Mouse (Mus musculus) NIH3T3 (cell line): ENCODE results near the gene Emc7.
A peak's percentile ranks its signal among the peaks of the same experiment; 100 is the strongest.

Experiments used
- DNase-seq: peaks from one replicate; pipeline ENCODE4 v3.0.0-alpha.2; 2012; ENCODE audit warnings: low read depth

Emc7 gene

DNA sequence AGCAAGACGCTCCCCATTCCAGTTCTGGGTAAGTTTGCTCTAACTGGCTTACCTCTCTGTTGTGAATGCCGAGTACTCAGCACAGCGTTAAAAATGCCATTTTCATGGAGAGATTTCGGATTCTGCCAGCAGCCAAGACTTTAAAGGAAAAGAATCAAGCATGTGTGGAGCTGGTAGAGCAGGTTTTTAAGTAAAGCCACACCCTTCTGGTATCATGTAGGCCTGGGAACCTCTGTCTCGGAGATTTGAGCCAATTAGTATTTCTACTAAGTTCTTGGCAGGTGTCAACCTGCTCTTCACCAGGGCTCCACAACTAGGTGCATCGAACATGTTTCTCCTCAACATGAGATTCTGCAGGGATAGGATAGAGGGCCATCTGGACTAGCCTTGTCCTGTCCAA is 21.8 kb downstream of the Emc7 start:
- no peak for DNase-seq

DNA sequence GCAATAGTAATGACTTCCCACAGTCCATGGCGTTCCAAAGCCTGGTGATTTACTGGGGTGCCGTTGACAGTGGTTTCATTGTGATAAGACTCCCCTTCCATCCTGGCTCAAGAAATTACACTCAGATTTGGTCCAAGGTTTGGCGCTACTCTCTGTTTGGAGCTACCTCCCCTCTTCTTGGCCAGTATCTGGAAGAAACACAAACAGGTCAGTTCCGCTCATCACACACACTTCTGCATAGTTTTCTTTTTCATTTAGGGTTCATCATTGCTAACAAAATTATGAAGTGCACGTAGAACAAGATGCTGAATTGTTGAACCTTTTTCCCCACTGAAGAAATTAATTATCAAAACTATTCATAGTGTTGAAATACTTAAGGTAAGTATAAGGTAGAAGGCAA is 25.9 kb downstream of the Emc7 start, which contains the start of gene Chrm5:
TSS of gene Chrm5 (minus strand) at position 101 of the 400 bp plus-strand sequence.
- DNase-seq, result no peak

DNA sequence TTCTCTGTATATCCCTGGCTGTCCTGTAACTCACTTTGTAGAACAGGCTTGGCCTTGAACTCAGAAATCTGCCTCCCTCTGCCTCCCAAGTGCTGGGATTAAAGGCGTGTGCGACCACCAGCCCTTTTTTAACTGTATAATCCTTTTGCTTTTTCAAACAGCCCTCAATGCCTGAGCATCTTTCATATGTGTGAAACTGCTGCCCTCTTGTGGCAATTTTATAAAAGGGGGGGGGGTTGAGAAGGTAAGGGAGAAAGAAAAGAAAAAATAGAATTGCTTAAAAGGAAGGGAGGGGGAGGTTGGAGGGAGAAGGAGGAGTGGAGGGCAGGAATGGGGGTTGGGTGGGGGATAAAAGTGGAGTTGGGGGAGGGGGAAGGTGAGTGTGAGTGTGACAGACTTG is 26.8 kb downstream of the Emc7 start:
- DNase-seq, result peak; percentile 83

- no peak for DNase-seq
Observed at GRCm38 (mm10) chr2:112482533-112483333, 27.9 kb downstream of the Emc7 start.

GRCm38 (mm10) chr2:112483334-112483651 is 28.5 kb downstream of the Emc7 start:
- DNase-seq, result no peak

- DNase-seq, result no peak
Observed at GRCm38 (mm10) chr2:112484886-112485285, 30.1 kb downstream of the Emc7 start.

- no peak for DNase-seq
Observed at GRCm38 (mm10) chr2:112490483-112491196, 35.8 kb downstream of the Emc7 start.

GRCm38 (mm10) chr2:112491629-112492028 is 36.8 kb downstream of the Emc7 start:
- DNase-seq, result no peak

- DNase-seq, result peak; percentile 50
Observed at GRCm38 (mm10) chr2:112492431-112492855, 37.6 kb downstream of the Emc7 start.

GRCm38 (mm10) chr2:112492856-112493538 is 38.2 kb downstream of the Emc7 start, which contains the start of gene Aven:
Gene Aven, plus strand, starts transcription at chr2:112492964.
- DNase-seq, result peak; percentile 92

GRCm38 (mm10) chr2:112493539-112494260 is 38.9 kb downstream of the Emc7 start:
- no peak for DNase-seq

DNA sequence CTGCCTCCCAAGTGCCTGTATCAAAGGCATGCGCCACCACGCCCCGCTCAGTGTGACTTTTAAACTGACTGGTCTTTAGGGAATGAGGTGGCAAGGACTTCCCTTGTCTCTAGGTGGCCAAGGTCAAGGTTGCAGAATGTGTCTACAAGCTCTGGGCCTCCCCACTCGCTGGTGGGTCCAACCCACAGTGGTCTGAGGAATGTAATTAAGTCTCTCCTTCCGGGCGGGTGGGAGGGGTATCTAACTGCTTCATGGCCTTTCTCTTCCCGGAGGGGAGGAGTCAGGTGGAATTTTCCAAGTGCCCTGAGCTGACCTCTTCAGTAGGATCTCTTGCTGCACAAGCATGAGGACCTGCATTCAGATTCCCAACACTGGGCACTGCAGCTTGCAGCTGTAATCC is 43.1 kb downstream of the Emc7 start:
- DNase-seq, result no peak

DNA sequence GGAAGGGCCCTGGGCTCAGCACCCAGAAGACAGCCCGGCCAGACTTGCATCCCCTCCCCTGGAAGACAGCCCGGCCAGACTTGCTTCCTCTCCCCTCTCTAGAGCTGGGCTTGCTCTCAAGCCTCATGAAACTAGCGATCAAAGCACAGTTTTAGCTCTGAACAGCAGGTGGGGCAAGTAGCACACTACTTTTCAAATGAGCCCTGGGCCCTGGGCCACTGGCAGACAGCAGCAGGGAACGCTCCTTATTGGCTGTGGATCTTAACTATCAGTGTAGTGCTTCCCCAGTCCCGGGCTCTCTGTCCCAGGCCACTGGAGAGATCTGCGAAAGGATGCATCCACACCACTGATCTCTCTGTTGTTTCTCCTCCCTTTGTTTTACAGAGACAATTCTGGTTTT is 46.4 kb downstream of the Emc7 start:
- peak; percentile 83 for DNase-seq

DNA sequence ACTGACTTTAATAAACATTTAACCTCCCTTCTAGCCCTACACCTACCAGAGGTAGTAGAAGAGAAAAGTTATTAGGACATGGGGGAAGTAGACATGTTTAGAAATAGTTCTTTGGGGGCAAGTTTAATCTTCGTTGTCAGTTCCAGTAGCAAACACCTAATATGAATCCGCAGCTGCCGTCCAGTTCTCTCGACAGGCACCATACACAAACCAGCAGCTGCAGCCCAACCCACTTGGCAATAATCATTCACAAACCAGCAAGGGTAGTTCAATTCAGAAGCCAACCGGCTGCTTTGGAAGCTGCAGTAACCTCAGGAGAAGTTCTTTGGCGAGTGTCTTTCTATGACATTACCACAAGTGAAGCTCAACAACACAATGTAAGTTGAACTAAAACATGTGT is 49.2 kb downstream of the Emc7 start:
- DNase-seq, result no peak

DNA sequence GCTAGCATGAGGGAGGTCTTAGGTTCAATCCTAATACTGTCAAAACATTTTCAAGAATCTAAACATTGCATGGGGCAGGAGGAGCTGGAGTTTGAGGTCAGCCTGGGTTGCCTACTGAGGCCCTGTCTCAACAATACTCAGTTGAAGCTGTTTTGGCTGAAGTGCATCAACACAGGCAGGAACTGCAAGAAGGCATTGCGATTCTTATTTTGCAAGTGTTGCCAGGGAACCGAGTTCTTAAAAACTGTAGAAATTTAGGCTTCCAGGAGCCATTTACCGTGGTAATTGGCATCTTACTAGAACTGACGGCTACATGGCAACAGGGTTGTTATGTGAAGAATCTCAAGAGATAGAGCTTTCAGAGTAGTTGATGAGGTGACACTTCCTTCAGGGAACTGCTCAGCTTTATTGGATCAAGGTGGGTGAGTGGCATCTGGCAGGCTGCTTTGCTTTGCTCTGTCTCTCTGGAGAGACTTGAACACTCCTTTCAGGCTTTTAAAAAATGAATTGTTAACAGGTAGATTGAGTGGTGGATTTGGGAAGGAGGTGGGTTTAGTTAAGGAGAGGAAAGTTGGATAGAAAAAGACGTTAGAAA is 52.1 kb downstream of the Emc7 start:
- no peak for DNase-seq

DNA sequence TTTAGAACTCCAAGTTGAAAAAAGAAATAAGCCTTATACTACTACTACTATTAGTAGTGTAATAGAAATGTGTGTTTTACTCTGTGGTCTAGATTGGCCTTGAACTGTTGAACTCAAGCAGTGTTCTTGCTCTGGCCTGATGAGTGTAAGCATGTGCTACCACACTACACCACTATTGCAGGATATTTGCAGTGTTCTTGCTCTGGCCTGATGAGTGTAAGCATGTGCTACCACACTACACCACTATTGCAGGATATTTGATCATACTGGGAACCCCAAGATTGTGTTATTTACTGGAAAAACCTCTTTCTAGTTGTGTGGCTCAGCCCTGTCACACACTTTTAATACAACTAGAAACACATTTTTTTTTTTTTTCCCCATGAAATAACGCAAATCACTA is 52.6 kb downstream of the Emc7 start:
- no peak for DNase-seq

DNA sequence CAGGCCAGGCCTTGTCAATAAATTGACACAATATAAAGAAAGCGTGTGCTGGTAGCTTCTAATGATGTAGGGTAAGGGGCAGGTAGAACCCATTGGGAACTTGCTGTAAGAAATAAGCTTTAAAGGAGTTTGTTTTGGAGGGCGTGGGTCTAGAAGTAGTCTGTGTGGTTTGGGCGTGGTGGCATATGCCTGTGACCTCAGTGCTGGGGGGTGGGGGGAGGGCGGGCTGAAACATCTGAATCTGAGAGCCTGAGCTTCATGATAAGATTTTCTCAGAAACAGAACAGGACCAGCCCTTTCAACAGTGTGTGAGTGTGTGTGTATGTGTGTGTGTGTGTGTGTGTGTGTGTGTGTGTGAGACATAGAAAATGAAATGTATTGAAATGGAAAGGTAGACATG is 55.3 kb downstream of the Emc7 start:
- peak; percentile 27 for DNase-seq

GRCm38 (mm10) chr2:112513036-112513435 is 58.2 kb downstream of the Emc7 start:
- no peak for DNase-seq

GRCm38 (mm10) chr2:112516728-112517127 is 61.9 kb downstream of the Emc7 start:
- no peak for DNase-seq

DNA sequence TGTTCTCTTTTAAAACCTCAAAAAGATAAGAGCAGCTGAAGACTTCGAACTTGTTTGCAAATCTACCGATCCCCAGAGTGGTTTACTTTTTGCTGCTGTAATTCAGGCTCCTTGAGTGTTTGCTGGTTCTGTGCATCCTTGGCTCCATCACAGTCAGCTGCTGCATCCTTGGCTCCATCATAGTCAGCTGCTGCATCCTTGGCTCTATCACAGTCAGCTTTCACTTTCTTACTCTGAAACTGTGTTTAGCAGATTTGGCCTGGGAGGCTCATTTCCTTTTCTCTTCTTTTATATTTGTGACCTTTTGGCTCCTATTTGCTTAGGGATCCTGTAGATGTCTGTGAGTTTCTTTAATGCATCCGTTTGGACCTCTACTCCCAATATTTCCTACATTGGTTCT is 62.4 kb downstream of the Emc7 start:
- DNase-seq, result no peak

DNA sequence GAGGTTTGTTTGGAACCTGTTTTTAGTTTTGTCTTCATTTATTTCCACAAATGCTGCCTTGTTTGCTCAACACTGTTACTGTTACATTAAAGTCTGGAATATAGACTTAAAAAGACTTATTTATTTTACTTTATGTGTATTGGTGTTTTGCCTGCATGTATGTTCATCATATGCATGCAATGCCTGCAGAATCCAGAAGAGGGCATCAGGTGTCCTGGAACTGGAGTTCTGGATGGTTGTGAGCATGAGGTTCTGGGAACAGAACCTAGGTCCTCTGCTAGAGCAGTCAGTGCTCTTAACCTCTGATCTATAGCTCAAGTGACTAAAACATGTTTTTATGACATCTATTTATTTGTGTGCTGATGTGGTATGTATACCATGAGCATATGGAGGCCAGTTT is 63.7 kb downstream of the Emc7 start:
- DNase-seq, result no peak
